In the genomic region with DNA sequence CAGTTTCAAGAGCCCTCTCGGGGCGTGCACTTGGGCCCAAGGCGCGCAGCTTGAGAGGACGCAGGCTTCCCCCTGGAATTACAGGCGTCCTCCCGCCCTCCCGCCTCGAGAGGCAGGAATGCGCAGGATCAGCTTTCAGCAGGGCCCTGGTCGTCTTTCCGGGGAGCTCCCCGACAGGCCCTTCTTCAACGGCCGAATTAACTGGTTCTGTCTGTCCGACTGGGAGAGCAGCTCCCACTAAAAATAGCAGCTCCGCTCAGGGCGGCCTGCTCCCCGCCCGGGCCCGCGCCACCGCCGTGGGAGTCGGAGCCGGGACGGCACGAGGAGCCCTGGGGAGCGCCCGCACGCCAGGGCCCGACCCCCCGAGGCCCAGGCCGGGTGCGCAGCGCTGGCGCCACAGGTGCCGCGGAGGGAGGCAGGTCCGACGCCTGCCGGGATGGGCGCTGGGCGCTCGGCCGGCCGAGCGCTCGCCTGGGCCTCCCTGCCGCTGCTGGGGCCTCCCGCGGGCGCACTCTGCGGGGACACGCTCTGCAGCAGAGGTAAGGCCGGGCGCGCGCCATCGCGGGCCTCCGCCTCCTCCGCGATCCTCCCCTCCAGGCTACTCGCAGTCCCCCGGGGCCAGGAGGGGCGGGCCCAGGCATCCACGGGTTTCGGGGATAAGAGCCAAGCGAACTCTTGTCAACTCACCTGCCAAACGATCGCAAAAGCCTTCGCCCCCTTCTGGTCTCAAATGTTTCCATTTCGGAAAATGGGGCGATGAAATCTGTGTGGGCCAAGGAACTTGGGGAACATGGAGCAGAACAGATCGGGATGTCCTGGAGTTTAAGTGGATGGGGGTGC, we compare ENCODE assay signal across 8 mouse cellular contexts. TPM values are rescaled to one million over a fixed set of nuclear protein-coding genes. Genes with fewer than 3 reads are reported as not detected.
DNase-seq lines count a peak whose midpoint lies in the region; ATAC-seq and TF ChIP-seq lines count a peak whose summit lies in the region.

No protein-coding gene starts in this region.

- DNase-seq in spleen, adult 2 months (ENCODE audit: low read depth in 1 of 2, low spot score in 2 of 2), result no peak
- no peak for DNase-seq in spleen, postnatal 4 days (ENCODE audit: low spot score in 2 of 2)
- peak; percentile 75 for DNase-seq in embryo, embryonic 10.5 days (ENCODE audit: low spot score)
- DNase-seq in lung, postnatal 14 days, result peak; percentile 77
- DNase-seq in splenic B cell, adult 2 months (ENCODE audit: low read depth, low spot score), result peak; percentile 19
- DNase-seq in layer of hippocampus, adult 9-10 months (ENCODE audit: low spot score), result no peak

- peak overlapping the region; percentile 83 for H3K4me2 ChIP-seq in heart, embryonic 11.5 days
- H3K4me2 ChIP-seq in kidney, embryonic 15.5 days, result peak overlapping the region; percentile 93

- peak overlapping the region; percentile 81 for H3K9ac ChIP-seq in heart, embryonic 11.5 days (ENCODE audit: low read depth, low read length)
- H3K9ac ChIP-seq in kidney, embryonic 15.5 days, result peak overlapping the region; percentile 79

- H3K36me3 ChIP-seq in spleen, adult 2 months (ENCODE audit: control insufficient read depth, insufficient read depth, low read length), result no peaks in the 10 kb centered on the region
- H3K36me3 ChIP-seq in heart, embryonic 11.5 days (ENCODE audit: control insufficient read depth, insufficient read depth, low read length), result no peaks in the 10 kb centered on the region
- H3K36me3 ChIP-seq in kidney, embryonic 15.5 days, result no peaks in the 10 kb centered on the region
- no peaks in the 10 kb centered on the region for H3K36me3 ChIP-seq in splenic B cell, adult 2 months (ENCODE audit: control insufficient read depth, insufficient read depth, low read length, poor library complexity, severe bottlenecking)

- ATAC-seq in heart, embryonic 11.5 days (replicated peaks; ENCODE audit: insufficient number of reproducible peaks, low FRiP score, low TSS enrichment), result peak; percentile 49
- ATAC-seq in kidney, embryonic 15.5 days (replicated peaks; ENCODE audit: low FRiP score), result peak; percentile 67

- peaks cover 3% of the 10 kb centered on the region; the same call in 1 of the 2 replicates for H3K4me1 ChIP-seq in spleen, adult 2 months (ENCODE audit: control insufficient read depth, insufficient read depth, insufficient read length)
- H3K4me1 ChIP-seq in heart, embryonic 11.5 days (ENCODE audit: control insufficient read depth, insufficient read depth, low read length), result peaks cover 39% of the 10 kb centered on the region
- peaks cover 30% of the 10 kb centered on the region for H3K4me1 ChIP-seq in kidney, embryonic 15.5 days

- TF ChIP-seq CTCF in spleen, adult 2 months (IDR thresholded peaks at IDR 0.05; ENCODE audit: extremely low read depth, insufficient read depth, insufficient read length, insufficient replicate concordance), result no peak

- 5% methylated on average over 73 of the region's 76 CpGs for WGBS in spleen, adult 2 months
- 1% methylated on average over 66 of the region's 76 CpGs for WGBS in heart, embryonic 11.5 days (ENCODE audit: insufficient replicate concordance)
- WGBS in kidney, embryonic 15.5 days, result under 1% methylated on average over 76 of the region's 76 CpGs

- no peaks in the 10 kb centered on the region for H3K9me3 ChIP-seq in heart, embryonic 11.5 days (replicated peaks; ENCODE audit: control insufficient read depth, low read length)
- no peaks in the 10 kb centered on the region for H3K9me3 ChIP-seq in kidney, embryonic 15.5 days (replicated peaks)

- H3K27me3 ChIP-seq in spleen, adult 2 months (ENCODE audit: control insufficient read depth, insufficient read depth, low read length), result peaks cover 12% of the 10 kb centered on the region
- peaks cover 5% of the 10 kb centered on the region; the same call in 1 of the 2 replicates for H3K27me3 ChIP-seq in heart, embryonic 11.5 days (ENCODE audit: control insufficient read depth, insufficient read depth, low read length)
- H3K27me3 ChIP-seq in kidney, embryonic 15.5 days, result peaks cover 53% of the 10 kb centered on the region
- peaks cover under 1% of the 10 kb centered on the region; the same call in 1 of the 2 replicates for H3K27me3 ChIP-seq in splenic B cell, adult 2 months (ENCODE audit: control insufficient read depth, insufficient read depth, low read length, poor library complexity, severe bottlenecking)

- H3K27ac ChIP-seq in spleen, adult 2 months (ENCODE audit: insufficient read depth, low read length), result no peak overlapping the region
- H3K27ac ChIP-seq in heart, embryonic 11.5 days (ENCODE audit: low read depth, low read length), result peak overlapping the region; percentile 97
- peak overlapping the region; percentile 84 for H3K27ac ChIP-seq in kidney, embryonic 15.5 days

- no peak for TF ChIP-seq POLR2A in spleen, adult 2 months (IDR thresholded peaks at IDR 0.05; ENCODE audit: low read depth, low read length)

- H3K4me3 ChIP-seq in spleen, adult 2 months (ENCODE audit: extremely low read depth, insufficient read depth, insufficient read length), result peak overlapping the region; percentile 35; the same call in 1 of the 2 replicates
- H3K4me3 ChIP-seq in heart, embryonic 11.5 days (ENCODE audit: low read depth, low read length), result peak overlapping the region; percentile 65
- peak overlapping the region; percentile 60 for H3K4me3 ChIP-seq in kidney, embryonic 15.5 days (replicated peaks)

RNA-seq across cellular contexts. Expression of a gene that starts 23.7 kb away (rescaled TPM):
- 21.0 and 27.1 TPM in 2 replicates for polyA plus RNA-seq in spleen, adult 2 months (2012; rRNA removed)
- polyA plus RNA-seq in heart, embryonic 11.5 days (2014; fragmentation: Nextera tagmentation; extraction: Ambion mirVana), result 49.0 and 49.1 TPM in 2 replicates
- 37.5 and 40.4 TPM in 2 replicates for polyA plus RNA-seq in kidney, embryonic 15.5 days (2015; fragmentation: Nextera tagmentation; extraction: Ambion mirVana)

Comparison
In these comparisons a context has a peak if more than half of its experiments do, and no peak if none do; other contexts are left out.
1. DNase-seq: peak in embryo, embryonic 10.5 days (single experiment), lung, postnatal 14 days (single experiment) and splenic B cell, adult 2 months (single experiment); none in spleen, adult 2 months (0 of 2), spleen, postnatal 4 days (0 of 2) and layer of hippocampus, adult 9-10 months (single experiment).
2. Peak in every context shown above with its lines, with median percentiles within 50 percentile points of each other: H3K4me3 ChIP-seq.